Mouse (Mus musculus): ENCODE data around the gene Klhl25. TPM values are rescaled to one million over a fixed set of nuclear protein-coding genes. Genes with fewer than 3 reads are reported as not detected.
"Not testable (repeated sequence)": the region's sequence is repeated elsewhere in the genome, so short reads cannot be mapped to it uniquely, and the experiment has no call there.

Gene Klhl25
- total RNA-seq, 2 experiments from 2014 or later = 4.9 to 5.4 TPM

DNA sequence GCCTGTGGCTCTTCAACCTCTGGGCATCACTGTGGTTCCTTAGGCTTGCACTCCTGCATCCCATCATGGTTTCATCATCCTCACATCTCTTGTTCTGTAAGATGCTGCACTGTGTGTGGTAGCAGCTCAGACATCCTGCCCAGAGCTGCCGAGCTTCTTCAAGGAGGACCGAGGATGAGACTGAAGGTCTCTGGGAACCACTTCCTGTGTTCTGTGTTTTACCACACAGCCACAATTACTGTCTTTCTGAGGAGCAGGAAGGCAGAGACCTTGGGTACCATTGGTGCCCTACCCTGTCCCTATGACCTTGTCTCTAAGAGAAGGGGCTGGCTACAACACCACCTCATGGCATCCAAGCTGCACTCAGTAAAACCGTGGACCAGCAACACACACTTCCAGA is 67.4 kb downstream of the Klhl25 start:
- DNase-seq; intact Hi-C loops (cut with DNase I): not testable (repeated sequence)

DNA sequence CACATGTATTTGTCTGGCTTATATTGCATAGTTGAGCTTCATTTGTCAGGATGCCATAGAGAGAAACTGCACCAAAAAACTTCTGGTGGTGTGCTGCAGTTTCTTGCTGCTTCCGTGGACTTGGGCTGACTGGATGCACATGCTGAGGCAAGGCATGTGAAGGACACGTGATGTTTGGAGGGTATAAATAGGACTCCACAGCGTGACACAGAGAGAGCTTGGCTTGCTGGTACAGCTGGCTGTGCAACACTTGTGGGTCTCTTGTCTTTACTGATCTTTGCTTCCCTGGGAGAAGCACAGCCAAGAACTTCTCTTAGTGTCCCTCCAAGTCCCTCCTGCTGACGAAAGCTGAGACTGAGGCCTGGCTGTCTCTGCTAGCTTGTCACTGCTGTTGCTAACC is 69.6 kb downstream of the Klhl25 start:
- DNase-seq = no peak
- intact Hi-C loops (cut with DNase I) = no loop called here

DNA sequence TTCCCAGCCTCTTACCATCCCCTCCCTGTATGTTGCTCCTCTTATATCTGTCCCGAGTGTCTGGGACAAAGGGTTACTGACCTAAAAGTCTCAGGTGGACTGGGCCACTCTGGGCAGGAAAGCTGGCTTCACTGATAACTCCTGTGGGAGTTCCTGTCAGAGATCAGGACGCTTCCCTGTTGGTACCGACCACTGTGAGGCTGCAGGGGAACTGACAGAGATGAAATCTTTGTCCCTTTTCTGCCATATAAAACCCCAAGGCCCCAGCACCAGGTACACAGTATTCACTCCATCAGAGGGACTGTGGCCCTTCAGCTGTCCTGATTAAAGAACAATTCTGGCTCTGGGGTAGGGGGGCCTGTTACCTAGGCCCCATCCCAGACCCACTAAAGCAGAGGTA is 71.6 kb downstream of the Klhl25 start:
- not testable (repeated sequence) for DNase-seq
- intact Hi-C loops (cut with DNase I) = loop anchor here (5.0 kb wide), 1 partner anchor 1018 kb away; no protein-coding TSS in a partner anchor
